Mouse (Mus musculus) layer of hippocampus, adult 9-11 months (tissue): ENCODE measurements around the gene Dhx30.
"Not testable (repeated sequence)": the region's sequence is repeated elsewhere in the genome, so short reads cannot be mapped to it uniquely, and the experiment has no call there.

Experiments
- DNase-seq: peaks from one replicate; pipeline ENCODE4 v3.0.0; 2022

Gene Dhx30

DNA sequence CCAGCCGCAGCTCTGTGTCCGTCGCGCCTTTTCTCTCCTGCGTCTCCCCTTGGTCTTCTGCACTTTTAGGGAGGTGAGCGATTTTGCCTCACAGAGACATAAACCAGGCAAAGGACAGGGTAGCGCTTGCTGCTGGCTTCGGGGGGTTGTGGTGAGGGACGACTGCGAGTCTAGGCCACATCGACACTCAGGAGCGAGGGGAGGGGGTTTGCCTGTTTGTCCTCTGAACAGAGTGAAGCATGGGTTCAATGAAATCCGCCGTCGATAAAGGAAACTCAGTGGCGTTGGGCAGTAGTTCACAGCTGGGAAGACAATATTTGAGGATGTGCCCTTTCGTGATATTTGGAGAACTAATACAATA is at the start of gene Dhx30:
Gene Dhx30 (minus strand): TSS at position 52 of the 361 bp plus-strand sequence.
- no peak for DNase-seq

DNA sequence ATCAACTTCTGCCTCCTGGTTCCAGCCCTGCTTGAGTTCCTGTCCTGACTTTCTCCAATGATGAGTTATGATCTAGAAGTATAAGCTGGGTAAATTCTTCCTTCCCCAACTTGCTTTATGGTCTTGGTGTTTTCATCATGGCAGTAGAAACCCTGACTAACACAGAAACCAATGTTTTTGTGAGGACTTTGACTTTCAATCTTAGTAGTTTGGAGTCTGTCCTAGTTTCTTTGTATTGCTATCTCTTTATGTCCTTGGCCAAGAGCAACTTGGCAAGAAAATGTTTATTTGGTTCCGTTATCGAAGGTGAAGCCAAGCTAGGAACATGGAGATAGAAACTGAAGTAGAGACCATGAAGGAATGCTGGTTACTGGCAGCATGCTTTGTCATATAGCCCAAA is 45.4 kb upstream of the Dhx30 start:
- no peak for DNase-seq

DNA sequence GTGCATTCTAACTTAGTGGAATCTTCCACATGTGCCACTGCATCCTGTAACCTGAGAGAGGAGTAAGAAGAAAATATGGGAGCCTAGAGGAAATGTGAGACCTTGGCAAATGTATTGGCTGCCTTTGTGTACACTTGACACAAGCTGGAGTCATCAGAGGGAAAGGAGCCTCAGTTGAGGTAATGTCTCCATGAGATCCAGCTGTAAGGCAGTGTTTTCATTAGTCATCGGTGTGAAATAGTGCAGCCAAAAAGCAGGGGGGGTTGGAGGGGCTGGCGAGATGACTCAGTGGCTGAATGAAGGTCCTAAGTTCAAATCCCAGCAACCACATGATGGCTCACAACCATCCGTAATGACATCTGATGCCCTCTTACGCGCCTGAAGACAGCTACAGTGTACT is 44.8 kb upstream of the Dhx30 start:
- no peak for DNase-seq

DNA sequence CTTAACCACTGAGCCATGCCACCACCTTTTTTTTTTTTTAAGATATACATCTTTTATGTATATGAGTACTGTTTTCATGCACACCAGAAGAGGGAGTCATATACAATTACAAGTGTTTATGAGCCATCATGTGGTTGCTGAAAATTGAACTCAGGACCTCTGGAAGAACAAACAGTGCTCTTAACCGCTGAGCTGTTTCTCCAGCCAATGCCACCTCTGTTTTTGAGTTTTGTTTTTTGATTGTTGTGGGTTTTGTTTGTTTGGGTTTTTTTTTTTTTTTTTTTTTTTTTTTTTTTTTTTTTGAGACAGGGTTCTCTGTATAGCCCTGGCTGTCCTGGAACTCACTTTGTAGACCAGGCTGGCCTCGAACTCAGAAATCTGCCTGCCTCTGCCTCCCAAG is 42.9 kb upstream of the Dhx30 start:
- not testable (repeated sequence) for DNase-seq

DNA sequence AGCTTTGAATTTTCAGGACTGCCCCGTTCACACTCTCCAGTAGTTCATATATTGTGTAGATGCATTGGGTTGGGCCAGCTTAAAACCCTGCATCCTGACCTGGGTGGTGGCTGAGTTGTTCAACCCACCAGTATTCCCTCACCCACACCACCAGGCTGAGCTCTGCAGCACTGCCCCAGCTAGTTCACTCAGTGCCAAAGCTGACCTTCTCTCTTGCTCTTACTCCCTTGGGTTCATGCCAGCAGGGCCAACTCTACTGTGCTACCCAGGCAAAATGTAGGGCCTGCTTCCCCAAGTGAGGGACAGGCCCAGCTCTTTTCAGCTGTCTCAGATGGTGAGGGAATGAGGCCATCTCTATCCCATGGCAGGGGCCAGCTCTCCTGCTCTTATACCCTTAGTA is 41.4 kb upstream of the Dhx30 start:
- peak; percentile 4 for DNase-seq

DNA sequence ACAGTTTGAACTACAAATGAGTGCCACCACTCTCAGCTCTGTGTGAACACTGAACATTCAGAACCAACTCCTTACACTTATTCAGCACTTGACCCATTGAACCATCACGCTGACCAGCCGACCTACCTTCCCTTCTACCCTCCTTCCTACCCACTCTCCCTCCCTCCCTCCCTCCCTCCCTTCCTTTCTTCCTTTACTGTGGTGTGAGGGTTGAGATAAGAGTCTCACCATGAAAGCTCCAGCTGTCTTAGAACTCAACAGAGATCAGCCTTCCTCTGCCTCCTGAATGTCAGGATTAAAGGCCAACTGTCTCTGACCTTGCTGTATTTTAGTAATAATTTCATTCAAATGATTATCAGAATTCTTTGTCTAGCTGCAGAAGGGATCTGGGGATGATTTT is 31.0 kb upstream of the Dhx30 start:
- DNase-seq, result no peak

DNA sequence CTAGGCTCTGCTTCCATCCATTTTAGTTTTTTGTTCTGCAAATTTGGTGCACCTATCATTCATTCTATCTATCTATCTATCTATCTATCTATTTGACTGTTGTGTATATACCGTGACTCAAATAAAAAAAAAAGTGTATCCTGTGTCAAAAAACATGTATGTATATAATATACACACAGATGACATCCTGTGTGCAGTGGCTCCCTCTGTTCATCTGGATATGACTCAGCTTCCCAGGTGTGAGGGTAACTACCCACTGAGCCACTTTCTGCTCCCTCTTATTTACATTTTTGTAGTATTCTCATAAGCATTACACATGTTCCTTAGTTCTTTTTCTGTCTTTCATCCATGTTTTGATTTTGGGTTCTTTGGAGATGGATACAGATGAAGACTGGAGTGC is 24.5 kb upstream of the Dhx30 start:
- DNase-seq, result no peak

DNA sequence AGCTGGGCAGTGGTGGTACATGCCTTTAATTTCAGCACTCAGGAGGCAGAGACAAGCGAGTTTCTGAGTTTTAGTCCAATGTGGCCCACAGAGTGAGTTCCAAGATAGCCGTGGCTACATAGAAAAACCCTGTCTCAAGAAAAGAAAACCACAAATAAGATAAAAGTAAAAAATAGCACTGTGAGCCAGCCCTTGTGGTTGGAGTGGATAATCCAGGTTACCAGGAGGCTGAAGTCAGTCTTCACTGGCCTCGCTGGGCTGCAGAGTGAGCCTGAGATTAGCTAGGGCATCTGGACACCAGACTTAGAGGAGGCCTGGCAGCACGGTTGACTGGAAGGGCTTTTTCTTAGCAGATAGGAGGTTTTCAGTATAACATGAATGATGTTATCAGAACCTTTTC is 21.5 kb upstream of the Dhx30 start:
- no peak for DNase-seq

DNA sequence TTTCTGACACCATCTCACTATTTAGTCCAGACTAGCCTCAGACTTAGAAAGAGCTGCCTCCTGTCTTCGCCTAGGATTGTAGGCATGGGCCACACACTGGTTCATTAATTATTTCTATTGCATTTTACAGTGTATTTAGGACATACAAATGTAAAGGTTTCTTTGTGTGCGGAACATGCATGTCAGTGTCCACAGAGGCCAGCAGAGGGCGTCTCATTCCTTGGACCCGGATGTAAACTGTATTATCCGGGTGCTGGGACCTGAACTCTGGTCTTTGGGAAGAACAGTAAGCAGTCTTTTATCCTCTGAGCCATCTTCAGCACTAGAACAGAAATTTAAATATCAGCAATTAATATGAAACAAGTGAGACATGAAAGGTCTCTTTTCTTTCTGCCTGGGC is 16.5 kb upstream of the Dhx30 start:
- no peak for DNase-seq

DNA sequence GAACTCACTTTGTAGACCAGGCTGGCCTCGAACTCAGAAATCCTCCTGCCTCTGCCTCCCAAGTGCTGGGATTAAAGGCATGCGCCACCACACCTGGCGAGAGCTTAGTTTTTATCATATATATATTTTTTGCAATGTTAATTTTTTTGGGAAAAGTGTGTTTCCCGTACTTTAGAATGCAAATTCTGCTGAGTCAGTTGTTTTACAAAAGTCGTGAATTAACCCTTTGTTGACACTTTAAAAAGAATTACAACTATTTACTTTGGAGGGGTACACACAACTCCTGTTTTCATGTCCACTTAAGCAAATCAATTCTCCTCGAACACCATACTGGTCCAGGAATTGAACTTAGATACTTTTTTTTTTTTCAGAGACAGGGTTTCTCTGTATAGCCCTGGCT is 15.3 kb upstream of the Dhx30 start:
- DNase-seq, result no peak

DNA sequence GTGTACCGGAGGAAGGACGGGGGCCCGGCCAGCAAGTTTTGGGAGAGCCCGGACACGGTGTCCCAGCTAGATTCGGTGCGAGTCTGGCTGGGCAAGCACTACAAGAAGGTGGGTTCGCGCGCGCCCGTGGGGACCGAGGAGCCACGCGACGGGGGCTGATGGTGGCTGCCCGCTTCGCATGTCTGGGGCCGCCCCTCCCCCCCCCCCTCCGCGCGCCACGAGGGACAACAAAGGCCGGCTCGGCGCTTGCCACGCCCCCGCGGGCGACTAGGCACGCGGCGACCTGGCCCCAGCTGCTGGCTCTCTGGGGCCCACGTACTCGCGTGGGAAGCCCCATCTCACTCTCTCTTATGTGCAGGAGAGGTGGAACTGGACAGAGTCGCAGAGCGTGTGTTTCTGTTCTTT is 14.6 kb upstream of the Dhx30 start:
- DNase-seq, result no peak

DNA sequence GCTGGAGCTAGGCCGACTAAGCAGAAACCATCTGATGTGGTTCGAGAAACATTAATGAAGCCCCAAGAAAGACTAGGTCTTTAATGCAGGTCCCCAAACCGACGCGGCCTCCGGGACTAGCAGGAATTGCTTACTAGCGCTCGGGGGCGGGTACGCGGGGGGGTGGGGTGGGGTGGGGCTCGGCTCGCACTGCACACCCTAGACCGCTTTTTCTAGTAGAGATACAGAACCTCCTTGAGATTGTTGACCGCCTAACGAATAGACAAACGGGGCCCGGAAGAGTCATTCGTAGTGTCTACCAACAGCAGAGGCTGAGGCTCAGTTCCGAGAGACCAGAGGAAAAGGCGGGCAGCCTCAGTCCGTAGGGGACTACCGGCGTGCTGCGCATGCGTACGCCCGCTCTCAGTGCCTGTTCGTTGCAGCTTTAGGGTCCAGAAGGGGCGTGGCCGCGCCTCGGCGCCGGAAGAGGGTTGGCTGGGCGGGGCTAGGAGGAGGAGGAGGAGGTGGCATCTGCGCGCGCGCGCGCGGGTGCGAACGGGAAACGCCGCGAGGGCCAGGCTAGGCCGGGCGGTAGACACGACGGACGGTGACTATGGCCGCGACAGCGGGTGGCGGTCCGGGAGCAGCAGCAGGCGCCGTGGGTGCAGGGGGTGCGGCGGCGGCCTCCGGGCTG is 14.0 kb upstream of the Dhx30 start:
- DNase-seq, result peak; percentile 99

DNA sequence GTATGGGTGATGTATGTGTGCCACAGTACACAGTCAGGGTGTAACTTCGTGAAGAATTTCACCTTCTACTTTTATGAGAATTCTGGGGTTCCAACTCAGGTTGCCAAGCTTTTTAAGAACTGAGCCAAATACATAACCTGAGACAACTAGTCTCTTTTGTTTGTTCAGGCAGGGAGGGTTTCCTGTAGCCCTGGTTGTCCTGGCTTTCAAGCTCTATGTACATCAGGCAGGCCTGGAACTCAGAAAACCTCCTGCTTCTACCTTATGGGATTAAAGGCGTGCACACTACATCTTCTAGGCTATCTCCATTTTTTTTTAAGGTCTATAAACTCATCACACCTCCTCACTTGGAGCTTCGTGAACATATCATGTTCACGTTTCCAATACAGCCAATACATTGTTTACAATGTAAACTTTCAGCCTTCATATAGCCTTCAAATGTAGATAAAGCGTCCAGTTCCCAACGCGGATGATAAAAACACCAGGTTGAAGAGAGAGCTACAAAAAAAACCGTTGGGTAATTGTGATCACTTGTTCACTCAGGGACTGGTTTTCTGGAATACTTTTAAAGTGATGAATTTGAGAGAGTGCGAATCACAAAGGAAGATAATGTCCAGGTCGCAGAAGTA is 13.4 kb upstream of the Dhx30 start:
- DNase-seq, result no peak

DNA sequence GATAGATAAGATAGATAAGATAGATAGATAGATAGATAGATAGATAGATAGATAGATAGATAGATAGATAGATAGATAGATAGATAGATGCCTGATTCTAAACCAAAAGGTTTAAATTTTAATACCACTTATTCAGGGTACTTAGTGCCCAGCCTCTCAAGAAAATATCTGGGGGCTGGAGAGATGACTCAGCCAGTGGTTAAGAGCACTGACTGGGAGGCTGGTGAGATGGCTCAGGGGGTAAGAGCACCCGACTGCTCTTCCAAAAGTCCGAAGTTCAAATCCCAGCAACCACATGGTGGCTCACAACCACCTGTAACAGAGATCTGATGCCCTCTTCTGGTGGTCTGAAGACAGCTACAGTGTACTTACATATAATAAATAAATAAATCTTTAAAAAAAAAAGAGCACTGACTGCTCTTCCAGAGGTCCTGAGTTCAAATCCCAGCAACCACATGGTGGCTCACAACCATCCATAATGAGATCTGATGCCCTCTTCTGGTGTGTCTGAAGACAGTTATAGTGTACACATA is 6.4 kb upstream of the Dhx30 start:
- not testable (repeated sequence) for DNase-seq

DNA sequence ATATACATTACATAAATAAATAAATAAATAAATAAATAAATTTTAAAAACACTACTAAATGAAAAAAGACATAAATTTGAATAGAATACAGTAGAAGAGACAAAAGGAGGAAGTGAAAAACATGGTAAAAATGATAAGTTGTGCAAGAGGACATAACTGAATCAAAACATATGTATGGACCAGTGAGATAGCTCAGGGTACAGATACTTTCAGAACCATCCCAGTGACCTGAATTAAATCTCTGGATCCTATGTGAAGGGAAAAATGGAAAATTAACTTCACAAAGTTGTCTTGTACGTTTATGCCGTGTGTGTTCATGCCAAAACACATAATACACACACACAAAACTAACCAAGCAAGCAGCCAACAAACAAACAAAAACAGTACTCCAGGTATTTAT is 5.7 kb upstream of the Dhx30 start:
- no peak for DNase-seq

DNA sequence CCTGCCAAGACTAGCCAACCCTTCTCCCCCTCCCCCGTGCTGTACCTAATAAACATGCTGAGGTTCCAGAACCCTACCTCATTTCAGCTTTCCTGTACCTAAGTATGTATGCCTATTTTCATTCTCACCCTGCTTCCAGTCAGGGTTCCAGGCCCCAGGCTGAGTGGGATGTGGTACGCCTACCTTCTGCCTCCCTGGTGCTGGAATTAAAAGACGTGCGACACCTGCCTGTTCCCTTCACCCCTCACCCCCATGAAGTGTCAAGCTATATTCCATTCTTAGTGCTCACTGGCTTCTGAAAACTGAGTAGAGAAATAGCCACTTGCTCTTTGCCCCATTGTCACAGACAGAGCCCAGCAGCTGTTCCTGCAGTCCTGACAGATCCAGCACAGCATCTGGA is 3.8 kb upstream of the Dhx30 start:
- DNase-seq, result no peak

DNA sequence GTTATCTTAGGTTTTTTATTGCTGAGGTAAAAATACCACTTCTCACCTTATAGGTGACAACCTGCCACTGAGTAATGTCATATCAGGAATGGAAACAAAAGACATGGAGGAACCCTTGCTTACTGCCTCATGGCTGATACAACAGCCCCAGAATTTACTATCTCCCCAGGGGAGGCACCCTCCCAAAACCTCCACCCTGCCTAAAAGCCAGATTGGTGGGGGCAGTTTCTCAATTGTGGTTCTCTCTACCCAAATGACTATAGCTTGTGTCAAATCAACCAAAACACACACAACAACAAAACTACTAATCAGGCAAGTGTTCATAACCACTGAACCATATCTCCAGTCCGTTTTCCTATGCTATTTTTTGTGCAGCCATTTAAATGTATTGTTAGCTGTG is 619 bp upstream of the Dhx30 start:
- DNase-seq, result no peak

DNA sequence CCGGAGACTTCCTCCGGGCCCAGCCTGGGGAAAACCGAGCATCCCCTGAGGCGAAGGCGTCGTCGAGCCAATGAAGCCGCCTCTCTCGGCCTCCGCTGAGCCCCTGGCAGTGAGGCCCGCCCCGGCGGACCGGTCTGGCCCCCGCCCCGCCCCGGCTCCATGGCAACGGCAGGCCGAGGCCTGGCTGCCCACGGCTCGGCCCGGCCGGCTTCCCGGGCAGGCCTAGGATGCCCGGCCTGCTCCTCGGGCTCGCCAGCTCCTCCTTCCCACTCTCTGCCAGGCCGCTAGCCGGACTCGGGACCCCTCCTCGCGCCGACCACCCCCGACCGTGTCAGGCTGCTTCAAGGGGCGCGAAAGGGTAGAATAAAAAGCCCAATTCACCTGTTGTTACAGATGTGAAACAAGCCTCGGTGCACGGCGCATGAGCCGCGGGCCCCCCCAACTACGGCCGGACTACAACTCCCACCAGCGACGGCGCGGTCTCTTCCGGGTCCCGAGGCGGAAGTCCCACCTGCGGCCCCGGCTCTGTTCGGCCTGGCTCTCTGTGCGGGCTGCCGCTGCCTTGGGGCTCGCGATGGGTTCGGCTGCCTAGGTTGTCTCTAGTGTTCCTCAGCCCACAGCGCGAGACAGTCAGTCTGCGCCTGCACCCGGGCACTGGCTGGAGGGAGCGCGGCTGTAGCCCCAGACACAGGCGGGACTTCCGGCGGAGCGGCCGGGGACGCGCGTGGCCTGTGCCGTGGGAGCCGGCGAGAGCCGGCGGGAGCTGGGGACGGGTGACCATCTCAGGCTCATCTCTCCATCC is 452 bp downstream of the Dhx30 start, which contains the start of gene Smarcc1:
Gene Smarcc1 (plus strand): TSS at position 732 of the 802 bp plus-strand sequence.
- DNase-seq, result peak; percentile 88

DNA sequence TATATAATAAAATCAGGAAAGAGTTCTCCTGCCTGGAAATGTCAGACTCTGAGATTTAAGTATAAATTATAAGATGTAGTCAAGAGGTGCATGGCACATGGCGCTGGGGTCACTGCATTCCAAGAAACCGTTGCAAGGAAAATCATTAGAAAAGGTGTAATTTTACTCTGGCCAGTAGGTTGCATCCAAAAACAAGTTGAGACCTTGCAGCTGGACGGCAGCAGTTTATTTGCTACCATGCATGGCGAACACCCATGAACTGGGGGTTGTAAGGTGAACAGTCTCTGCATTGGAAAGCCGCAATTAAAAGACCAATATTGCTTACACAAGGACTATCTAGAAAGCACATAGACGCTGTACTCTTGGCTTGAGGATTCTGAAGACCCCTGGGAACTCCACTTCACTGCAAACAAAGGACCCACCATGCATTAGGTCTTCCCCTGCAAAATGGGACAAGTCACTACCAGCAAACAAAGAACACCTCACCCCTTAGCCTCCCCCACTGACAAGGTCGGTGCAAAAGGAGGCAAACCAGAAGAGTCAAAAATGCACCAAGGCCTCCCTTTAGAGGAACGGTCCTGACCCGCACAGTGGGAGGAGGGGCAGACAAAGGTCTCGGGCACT is 1.2 kb downstream of the Dhx30 start:
- DNase-seq, result no peak

DNA sequence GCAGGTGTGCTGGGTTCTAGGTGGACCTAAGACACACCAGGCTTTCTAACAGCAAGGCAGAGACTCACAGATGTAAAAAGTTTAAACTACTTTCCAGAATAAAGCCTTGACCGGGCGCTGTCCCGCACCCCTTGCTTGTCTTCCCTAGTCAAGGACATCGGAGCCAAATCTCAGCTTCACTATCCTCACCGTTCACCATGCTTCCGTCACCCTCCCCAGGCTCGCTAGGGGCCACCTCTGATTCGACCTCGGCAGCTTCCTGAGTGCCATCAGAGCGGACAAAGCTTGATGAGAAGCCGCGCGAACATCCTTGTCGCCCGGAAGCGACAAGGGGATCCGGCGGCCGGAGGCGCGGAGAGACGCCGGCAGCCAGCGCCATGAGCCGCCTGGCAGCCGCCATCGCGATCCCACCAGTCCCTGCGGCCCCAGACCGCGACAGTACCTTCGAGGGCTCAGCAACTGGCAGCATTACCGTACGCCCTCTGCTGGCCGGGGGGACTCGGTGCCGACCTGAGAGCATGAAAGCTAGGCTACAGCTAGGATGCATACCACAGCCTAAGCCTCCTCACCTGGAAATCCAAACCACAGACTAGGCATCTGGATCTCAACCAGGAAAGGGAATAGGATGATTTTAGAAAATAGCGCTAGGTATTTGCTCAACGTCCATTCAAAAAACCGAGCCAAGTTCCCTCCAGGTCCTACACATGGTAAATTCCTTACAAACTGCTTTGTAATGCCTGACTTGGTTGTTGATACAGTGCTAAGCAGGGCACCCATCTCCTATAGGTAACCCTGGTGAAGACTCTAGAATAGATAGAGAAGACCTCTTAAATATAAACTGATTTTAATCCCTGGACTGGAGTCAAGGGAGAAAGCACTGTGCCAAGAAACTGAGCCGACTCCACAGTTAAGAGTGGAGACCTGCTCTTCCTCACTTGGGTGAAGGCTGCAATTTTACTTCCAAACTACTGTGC is 16.7 kb downstream of the Dhx30 start:
- peak; percentile 91 for DNase-seq

DNA sequence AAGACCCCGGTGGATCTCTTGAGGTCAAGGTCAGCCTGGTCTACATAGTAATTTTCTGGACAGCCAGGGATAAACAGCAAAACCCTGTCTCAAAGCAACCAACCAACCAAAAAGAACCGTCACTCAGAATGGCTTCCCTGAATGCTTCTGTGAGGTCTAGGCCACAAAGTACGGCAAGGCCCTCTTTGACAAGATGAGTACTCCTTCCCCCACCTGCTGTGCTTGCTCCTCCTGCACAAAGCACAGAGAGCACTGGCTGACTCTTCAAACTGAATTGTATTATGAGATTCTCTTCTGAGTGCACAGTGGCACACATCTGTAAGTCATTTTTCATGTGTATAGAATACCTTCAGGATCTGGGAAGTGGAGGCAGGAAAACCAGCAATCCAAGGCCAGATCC is 19.8 kb downstream of the Dhx30 start:
- DNase-seq, result no peak

DNA sequence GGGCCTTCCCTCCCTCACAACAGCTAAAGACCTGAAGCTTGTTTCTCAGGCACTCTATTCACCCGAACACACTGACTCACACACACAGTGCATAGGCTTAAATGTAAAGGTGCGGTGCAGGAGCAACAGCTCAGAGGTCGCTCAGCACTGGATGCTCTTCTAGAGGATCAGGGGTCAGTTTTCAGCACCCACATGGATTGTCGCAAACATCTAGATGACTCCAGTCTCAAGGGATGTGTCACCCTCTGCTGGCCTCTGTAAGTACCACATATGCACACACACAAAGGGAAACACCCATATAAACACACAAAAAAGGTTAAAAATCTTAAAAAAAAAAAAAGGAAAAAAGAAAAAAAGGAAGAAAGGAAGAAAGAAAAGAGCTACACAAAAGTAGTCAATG is 22.9 kb downstream of the Dhx30 start:
- no peak for DNase-seq
